Mouse (Mus musculus): Measurements from ENCODE around the gene Arrdc5. TPM values are rescaled to one million over a fixed set of nuclear protein-coding genes. Genes with fewer than 3 reads are reported as not detected.

The Arrdc5 gene
- polyA plus RNA-seq, 1 experiment from 2014 or later, result not detected

Other genes starting within 250 kb of the Arrdc5 start
- 23.1 and 25.7 TPM in 2 replicates for gene Ubxn6, start 225.3 kb downstream of the Arrdc5 start, polyA plus RNA-seq (2014; fragmentation: Nextera tagmentation; extraction: Ambion mirVana)
- gene Hdgfl2, start 220.7 kb downstream of the Arrdc5 start, polyA plus RNA-seq (2014; fragmentation: Nextera tagmentation; extraction: Ambion mirVana), result 111 and 119 TPM in 2 replicates
- gene Plin4, start 190.5 kb downstream of the Arrdc5 start, polyA plus RNA-seq (2014; fragmentation: Nextera tagmentation; extraction: Ambion mirVana), result 0.14 TPM in 1 of 2 replicates, not detected in the other
- 0.43 and 0.68 TPM in 2 replicates for gene Plin5, start 182.7 kb downstream of the Arrdc5 start, polyA plus RNA-seq (2014; fragmentation: Nextera tagmentation; extraction: Ambion mirVana)
- 0.23 and 0.34 TPM in 2 replicates for gene Lrg1, start 178.3 kb downstream of the Arrdc5 start, polyA plus RNA-seq (2014; fragmentation: Nextera tagmentation; extraction: Ambion mirVana)
- gene Sema6b, start 159.9 kb downstream of the Arrdc5 start, polyA plus RNA-seq (2014; fragmentation: Nextera tagmentation; extraction: Ambion mirVana), result 1.4 and 1.5 TPM in 2 replicates
- gene Tnfaip8l1, start 137.8 kb downstream of the Arrdc5 start, polyA plus RNA-seq (2014; fragmentation: Nextera tagmentation; extraction: Ambion mirVana), result 6.8 and 7.5 TPM in 2 replicates
- gene Mydgf, start 116.4 kb downstream of the Arrdc5 start, polyA plus RNA-seq (2014; fragmentation: Nextera tagmentation; extraction: Ambion mirVana), result 98.7 and 102 TPM in 2 replicates
- gene Dpp9, start 81.4 kb downstream of the Arrdc5 start, polyA plus RNA-seq (2014; fragmentation: Nextera tagmentation; extraction: Ambion mirVana), result 38.8 and 39.6 TPM in 2 replicates
- gene Fem1a, start 43.5 kb downstream of the Arrdc5 start, polyA plus RNA-seq (2014; fragmentation: Nextera tagmentation; extraction: Ambion mirVana), result 14.0 and 15.0 TPM in 2 replicates
- gene Ticam1, start 23.5 kb downstream of the Arrdc5 start, polyA plus RNA-seq (2014; fragmentation: Nextera tagmentation; extraction: Ambion mirVana), result 5.8 and 6.2 TPM in 2 replicates
- 48.4 and 53.7 TPM in 2 replicates for gene Plin3, start 7.4 kb downstream of the Arrdc5 start, polyA plus RNA-seq (2014; fragmentation: Nextera tagmentation; extraction: Ambion mirVana)
- gene Uhrf1, start 3.0 kb upstream of the Arrdc5 start, polyA plus RNA-seq (2014; fragmentation: Nextera tagmentation; extraction: Ambion mirVana), result 172 and 182 TPM in 2 replicates
- 21.7 and 24.3 TPM in 2 replicates for gene Kdm4b, start 25.8 kb upstream of the Arrdc5 start, polyA plus RNA-seq (2014; fragmentation: Nextera tagmentation; extraction: Ambion mirVana)
- gene Ptprs, start 176.2 kb upstream of the Arrdc5 start, polyA plus RNA-seq (2014; fragmentation: Nextera tagmentation; extraction: Ambion mirVana), result 33.4 and 39.8 TPM in 2 replicates
- not detected in 2 replicates for gene Znrf4, start 212.1 kb upstream of the Arrdc5 start, polyA plus RNA-seq (2014; fragmentation: Nextera tagmentation; extraction: Ambion mirVana)

Measured in liver, embryonic 11.5 days (tissue).